In the genomic region with DNA sequence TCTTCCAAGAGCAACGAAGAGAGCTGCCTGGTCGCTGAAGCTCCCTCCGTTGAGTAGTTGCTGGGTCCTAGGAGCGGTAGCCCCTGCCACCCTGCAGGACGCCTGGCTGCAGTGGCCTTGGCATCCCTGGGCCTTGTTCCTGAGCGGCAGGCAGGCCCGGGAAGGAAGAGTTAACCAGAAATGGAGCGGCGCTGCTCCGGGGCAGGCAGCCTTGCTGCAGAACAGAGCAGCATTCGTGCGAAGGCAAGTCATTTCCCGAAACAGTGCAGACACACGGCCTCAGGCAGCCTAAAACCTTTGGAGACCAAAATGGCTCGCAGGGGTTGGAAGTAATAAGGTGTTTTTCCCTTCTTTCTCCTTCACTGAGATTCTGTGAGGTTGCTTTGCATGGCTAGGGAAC, we compare ENCODE assay signal across 10 mouse cellular contexts. TPM values are rescaled to one million over a fixed set of nuclear protein-coding genes. Genes with fewer than 3 reads are reported as not detected.
DNase-seq lines count a peak whose midpoint lies in the region; ATAC-seq lines count a peak whose summit lies in the region.
"Had no signal": no experiment of that assay in that cellular context is flagged by ENCODE, and none has a peak within 500 bp of the region (broad histone marks: within the 10 kb centered on the region; RNA-seq: fewer than 3 reads in every experiment).

No protein-coding gene starts in this region.

- DNase-seq in cerebellum, postnatal 25 days = peak; percentile 24 to 50
- DNase-seq in cerebellum, adult 11-12 months = no peak
- DNase-seq in retina, postnatal 1 day = peak; percentile 63
- DNase-seq in retina, embryonic 14.5 days (ENCODE audit: low spot score) = no peak
- DNase-seq in kidney, postnatal 10 days = peak; percentile 39
- no peak for DNase-seq in B cell, adult 2 months
- DNase-seq: adrenal gland, postnatal 25 days; liver had no signal

- H3K9me3 ChIP-seq in stomach, embryonic 16.5 days (replicated peaks; ENCODE audit: control insufficient read depth, low read length) = no peaks in the 10 kb centered on the region

- no peak overlapping the region for H3K4me3 ChIP-seq in stomach, embryonic 16.5 days (replicated peaks; ENCODE audit: low read length)

- H3K36me3 ChIP-seq in stomach, embryonic 16.5 days (ENCODE audit: control insufficient read depth, insufficient read depth, low read length) = no peaks in the 10 kb centered on the region

- no peaks in the 10 kb centered on the region for H3K27me3 ChIP-seq in stomach, embryonic 16.5 days (ENCODE audit: control insufficient read depth, insufficient read depth, low read length)

- no peak overlapping the region for H3K4me2 ChIP-seq in stomach, embryonic 16.5 days (ENCODE audit: low read depth, low read length)

- 0 out of 2 replicates have a peak overlapping the region, but pooled peaks have one; percentile 31 for H3K9ac ChIP-seq in stomach, embryonic 16.5 days (ENCODE audit: low read length)

- 35% methylated on average over 15 of the region's 15 CpGs for WGBS in stomach, embryonic 16.5 days

- no peak overlapping the region for H3K27ac ChIP-seq in stomach, embryonic 16.5 days (ENCODE audit: low read length)

- peaks cover 5% of the 10 kb centered on the region; the same call in 1 of the 2 replicates for H3K4me1 ChIP-seq in stomach, embryonic 16.5 days (ENCODE audit: control insufficient read depth, insufficient read depth, low read length)

- ATAC-seq in stomach, embryonic 16.5 days (ENCODE audit: insufficient read depth, low FRiP score) = no peak
- ATAC-seq in inflammation-experienced regulatory T-cells, adult 6 months = no peak

RNA-seq across cellular contexts. Expression of a gene that starts 50.5 kb away (rescaled TPM):
- 18.5 and 26.0 TPM in 2 replicates for polyA plus RNA-seq in stomach, embryonic 16.5 days (2015; fragmentation: Nextera tagmentation; extraction: Ambion mirVana)
- not detected for polyA plus RNA-seq in inflammation-experienced regulatory T-cells, adult 6 months (2017; shearing (Covaris generic))

Comparison
In these comparisons a context has a peak if more than half of its experiments do, and no peak if none do; other contexts are left out.
1. DNase-seq: peak in cerebellum, postnatal 25 days (2 of 2), retina, postnatal 1 day (single experiment) and kidney, postnatal 10 days (single experiment); none in cerebellum, adult 11-12 months (single experiment), retina, embryonic 14.5 days (single experiment) and B cell, adult 2 months (0 of 2).
2. RNA of a gene that starts 50.5 kb away (polyA plus RNA-seq): 18.5 to 26.0 TPM in stomach, embryonic 16.5 days; not detected in inflammation-experienced regulatory T-cells, adult 6 months; every median in the first group is over 10 times any median in the second.